Mouse (Mus musculus): ENCODE results near the gene Cpm.

- TF ChIP-seq CTCF (IDR thresholded peaks at IDR 0.05; ENCODE audit: low read depth, low read length) (no peak), POLR2A (IDR thresholded peaks at IDR 0.05; ENCODE audit: insufficient read depth, low read length) (no peak), EP300 (IDR thresholded peaks at IDR 0.05; ENCODE audit: insufficient read depth, low read depth, low read length) (no peak)
Observed at GRCm38 (mm10) chr10:117593857-117594256, 35.4 kb upstream of the Cpm start.

All from ES-Bruce4 (cell line).